Mouse (Mus musculus): ENCODE data around the gene Galm.
A peak's percentile ranks its signal among the peaks of the same experiment; 100 is the strongest.
"Not testable (repeated sequence)": the region's sequence is repeated elsewhere in the genome, so short reads cannot be mapped to it uniquely, and the experiment has no call there.

Galm gene

DNA sequence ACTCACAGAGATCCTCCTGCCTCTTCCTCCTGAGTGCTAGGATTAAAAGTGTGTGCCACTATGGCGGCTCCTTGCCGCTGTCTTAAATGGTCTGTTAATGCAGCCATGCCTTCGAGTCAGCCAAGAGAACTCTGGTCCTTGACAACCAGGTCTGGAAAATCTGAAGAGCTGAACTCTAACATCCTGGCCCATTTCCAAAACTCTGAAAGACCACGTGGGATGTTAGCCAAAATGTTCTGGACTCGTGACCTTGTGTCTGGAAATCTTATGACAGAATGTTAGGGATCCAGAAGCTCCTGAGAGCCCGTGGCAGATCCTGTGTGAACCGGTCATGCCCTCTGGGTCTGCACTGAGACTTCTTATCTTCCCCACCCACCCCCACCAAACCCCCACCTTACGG lies 36.7 kb downstream of the Galm start:
- no peak for DNase-seq (ENCODE audit: extremely low spot score, low spot score)

DNA sequence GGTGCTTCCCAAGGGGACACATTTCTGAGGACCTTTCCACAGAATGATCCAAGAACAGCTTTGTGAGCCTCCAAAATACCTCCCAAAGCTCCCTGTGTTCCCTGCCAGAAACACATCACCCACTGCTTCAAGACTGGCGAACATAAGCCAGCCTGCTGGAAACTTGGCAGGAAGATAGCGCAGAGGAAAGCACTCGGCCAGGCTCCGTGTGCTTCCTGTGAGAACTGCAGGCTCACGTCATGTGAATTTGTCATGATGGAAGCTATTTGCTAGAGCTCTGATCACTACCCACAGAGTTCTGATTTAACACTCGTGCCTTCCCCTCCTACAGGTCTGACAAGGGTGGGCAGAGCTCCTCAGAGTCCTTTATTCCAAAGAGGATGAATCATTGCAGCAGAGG lies 38.5 kb downstream of the Galm start:
- DNase-seq (ENCODE audit: extremely low spot score, low spot score) = no peak

DNA sequence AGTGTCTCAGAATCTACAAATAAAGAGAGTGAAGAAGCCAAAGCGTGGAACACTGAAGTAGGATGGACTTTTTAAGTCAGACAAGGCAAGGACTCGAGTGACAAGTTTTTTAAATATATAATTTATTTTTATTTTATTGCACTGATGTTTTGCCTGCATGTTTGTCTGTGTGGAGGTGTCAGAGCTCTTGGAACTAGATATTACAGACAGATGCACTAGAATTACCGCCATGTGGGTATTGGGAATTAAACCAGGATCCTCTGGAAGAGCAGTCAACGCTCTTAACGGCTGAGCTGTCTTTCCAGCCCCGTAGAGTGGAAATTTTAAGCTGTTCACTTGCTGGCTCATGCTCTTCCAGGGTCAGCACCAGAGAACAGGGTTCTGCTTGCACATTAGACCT lies 39.1 kb downstream of the Galm start:
- DNase-seq (ENCODE audit: extremely low spot score, low spot score) = no peak

DNA sequence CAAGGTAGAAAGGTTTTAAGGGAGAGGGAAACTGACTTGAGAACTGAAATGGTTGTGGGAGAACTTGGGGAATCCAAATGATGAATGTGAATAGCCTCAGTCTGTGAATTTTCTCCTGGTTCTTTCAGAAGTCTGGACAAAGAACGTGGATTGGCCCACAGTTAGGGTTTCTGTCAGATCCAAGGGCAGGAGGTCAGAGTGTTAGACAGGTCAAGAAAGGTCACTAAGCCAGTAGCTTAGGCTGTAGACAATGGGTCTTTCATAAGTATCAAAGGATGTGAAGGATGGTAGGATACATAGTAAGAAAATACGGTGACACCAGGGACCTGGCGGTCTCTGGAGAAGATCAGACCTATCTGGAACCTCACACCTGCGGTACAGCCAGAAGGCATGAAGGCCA lies 40.2 kb downstream of the Galm start:
- no peak for DNase-seq (ENCODE audit: extremely low spot score, low spot score)

DNA sequence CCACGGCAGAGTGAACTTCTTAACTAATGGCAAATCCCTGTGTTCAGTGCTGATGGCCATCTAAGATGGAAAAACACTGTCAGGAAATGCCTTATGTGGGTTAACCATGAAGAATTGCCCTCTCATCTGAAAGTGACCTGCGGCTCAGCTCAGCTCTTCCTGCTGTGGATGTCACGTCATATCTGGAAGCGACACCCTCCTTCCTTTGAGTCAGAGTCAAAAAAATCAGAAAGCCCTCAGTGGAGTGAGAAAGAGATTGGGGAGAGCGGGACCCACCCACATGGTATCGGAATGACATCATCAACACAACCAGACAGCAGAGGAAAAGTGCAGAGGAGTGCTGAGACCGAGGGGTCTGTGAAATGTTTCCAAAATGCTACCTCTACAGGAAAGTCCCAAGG lies 40.6 kb downstream of the Galm start:
- DNase-seq (ENCODE audit: extremely low spot score, low spot score) = no peak

DNA sequence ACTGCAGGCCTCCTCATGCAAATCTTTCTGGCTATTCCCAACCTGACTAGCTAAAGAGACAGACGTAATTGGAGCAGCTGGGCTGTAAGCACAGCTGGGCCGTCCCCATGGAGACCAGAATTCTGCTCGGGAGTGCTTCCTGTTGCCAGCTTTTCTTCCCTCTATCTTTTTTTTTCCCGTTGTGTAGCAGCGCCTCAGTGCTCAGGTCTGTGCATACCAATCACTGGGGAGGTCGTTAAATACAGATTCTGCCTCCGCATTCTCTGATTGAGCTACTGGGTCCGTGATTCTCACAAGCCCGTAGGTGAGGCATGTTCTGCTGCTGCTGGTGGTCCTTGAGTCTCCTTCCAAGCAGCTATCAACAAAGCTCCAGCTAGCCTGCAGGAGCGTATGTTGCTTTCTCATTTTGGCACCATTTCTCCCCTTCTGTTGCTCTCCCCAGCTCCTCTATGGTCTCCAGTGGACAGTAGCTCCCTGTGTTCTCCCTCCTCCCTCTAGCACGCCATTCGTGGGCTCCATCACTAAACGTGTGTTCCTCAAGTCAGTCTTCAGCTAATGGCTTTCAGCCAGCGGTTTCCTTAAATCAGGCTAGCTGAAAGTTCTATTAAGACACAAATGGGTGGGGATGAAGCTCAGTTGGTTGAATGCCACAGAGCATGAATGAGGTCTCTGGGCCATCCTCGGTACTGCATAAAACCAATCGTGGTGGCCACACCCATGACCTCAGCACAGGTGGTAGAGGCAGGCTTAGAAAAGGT lies 41.3 kb downstream of the Galm start:
- DNase-seq (ENCODE audit: extremely low spot score, low spot score) = peak; percentile 48

DNA sequence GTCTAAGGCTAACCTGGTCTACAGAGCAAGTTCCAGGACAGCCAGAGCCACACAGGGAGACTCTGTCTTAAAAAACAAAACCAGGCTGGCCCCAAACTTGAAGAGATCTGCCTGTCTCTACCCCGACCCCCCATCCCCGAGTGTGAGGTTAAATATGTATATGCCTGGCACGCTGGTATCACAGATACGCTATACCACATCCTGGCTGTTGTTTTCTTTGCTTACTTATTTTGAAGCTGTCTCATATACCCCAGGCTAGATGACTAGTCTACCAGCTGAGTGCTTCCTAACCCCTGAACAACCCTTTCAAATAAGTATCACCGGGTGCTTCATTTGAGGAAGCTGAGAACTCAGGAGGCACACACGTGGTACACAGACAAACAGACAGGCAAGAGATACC lies 42.5 kb downstream of the Galm start:
- DNase-seq (ENCODE audit: extremely low spot score, low spot score) = no peak

DNA sequence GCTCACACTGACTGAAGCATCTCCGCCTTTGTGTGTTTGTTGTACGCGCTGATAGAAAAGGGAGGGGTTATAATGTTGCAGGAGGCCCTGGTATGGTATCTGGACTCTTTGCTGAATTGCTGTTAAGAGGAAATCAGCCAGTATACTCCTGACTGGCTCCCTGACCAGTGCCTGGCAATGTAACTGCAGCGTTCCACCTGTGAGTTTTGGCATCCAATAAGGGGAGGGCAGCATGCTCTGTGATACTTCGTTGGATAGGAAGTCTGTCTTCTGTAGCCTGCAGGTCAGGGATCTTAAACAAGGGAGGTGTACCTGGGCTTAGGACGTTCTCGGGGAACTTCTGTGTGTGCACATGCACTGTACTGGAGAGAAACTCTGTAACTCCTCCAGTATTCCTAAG lies 43.7 kb downstream of the Galm start:
- no peak for DNase-seq (ENCODE audit: extremely low spot score, low spot score)

DNA sequence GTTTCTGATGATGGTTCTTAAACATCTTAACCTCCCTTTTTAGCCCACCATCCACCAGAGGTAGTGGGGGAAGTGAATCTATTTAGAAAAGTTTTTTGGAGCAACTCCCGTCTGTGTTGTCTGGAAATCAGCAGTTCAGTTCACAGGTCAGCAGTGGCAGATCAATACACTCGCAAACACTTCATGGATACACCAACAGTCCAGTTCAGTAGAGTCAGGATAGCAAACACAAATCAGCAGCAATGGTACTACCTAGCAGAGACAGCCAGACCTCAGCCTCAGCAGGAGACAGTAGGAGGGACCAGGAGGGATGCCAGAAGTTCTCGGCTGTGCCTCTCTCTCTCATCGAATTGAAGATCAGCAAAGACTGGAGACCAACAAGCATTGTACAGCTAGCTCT lies 44.7 kb downstream of the Galm start:
- DNase-seq (ENCODE audit: extremely low spot score, low spot score) = no peak

DNA sequence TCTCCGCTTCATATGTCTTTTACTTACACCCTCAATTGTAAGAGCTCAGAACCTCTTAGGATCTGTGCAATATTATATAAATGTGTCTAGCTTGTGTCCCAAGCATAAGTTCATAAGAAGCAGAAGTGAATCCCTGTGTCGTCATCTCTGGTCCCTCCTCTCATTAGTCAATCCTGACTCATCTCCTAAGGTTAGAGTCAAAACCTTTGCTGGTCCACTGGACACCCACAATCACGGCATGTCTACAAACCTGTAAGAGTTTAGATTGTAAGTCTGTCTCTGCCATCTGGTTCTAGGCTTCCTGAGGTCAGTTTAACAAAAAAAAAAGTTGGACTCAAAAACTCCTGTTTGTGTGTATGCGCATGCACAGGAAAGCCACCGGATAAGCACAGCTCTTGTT lies 45.5 kb downstream of the Galm start:
- DNase-seq (ENCODE audit: extremely low spot score, low spot score) = no peak

DNA sequence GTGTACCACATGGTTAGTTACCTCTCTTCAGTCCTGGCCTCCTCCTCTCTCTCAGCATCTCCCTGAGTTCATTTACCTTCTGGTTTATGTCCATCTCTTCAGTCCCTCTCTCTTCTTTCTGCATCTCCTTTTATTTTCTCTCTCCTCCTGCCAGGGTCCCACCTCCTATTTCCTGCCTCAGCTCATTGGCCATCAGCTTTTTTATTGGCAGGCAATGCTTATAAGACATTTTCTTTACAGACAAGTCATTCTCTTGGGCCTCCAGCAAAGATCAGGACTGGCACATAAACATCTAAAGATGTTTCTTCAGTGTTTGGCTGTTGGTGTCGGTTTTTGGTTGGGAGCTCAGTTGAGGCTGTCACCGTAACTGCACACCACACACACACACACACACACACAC lies 46.4 kb downstream of the Galm start:
- DNase-seq (ENCODE audit: extremely low spot score, low spot score) = no peak

DNA sequence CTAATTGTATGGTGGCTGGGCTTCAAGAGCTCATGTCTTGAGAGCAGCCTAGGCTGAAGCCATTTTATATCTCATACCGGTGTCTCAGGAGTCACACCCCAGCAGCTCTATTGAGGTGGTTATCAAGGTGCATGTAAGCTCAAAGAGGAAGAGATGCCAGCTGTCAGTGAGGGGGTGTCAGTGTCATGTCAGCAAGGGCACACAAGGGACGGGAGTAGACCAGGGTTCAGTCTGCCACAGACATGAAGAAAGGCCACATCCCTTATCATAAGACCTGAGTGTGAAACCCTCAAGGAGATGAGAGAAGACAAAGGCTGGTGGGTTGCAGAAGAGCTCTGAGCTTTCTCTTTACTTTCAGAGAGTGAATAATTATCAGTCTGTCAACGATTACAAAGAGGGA lies 46.9 kb downstream of the Galm start:
- DNase-seq (ENCODE audit: extremely low spot score, low spot score) = no peak

DNA sequence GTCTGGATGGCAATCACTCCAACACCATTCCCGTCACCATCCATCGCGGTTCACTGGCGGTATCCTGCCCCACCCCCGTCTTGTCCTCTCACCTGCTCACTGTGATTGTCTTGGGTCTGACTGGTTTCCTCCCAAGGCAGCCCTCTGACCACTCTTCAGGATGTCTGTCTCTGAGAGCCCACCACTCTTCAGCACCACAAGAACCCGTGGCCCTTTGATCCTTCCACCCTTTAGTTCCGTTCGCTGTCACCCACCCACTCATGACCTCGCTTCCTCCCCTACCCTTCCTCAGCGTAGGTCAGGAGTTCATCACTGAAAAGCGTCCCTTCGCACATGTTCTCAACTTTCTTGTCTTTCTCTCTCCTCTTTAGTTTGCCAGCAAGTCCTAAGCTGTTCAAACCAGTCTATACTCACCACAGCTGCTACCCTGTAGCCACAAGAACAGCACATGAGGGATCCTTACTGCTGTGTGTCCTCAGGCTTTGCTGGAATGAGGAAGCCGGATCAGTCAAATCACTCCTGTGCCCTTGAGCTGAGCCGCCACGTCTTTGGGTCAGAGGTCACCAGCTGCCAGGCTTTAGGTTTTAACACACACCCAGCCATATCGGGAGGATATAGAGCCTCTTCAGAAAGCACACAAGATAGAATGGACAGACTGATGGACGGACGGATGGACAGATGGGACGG lies 47.6 kb downstream of the Galm start:
- DNase-seq (ENCODE audit: extremely low spot score, low spot score) = peak; percentile 22

DNA sequence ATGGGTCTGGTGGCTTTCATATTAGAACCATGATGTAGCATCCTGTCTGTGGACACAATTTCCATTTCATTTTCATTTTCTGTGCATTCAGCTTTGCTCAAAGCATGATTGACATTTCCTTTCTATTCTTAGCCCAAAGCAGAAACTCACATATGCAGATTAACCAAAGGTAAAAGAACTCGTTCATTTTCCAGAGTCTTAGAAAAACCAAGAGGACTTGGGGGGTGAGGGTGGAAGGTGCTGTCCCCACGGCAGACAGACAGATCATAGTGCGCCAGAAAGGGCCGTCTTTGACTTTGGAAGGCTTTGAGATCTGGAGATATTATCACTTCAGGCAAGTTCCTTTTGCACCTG lies 48.1 kb downstream of the Galm start:
- no peak for DNase-seq (ENCODE audit: extremely low spot score, low spot score)

DNA sequence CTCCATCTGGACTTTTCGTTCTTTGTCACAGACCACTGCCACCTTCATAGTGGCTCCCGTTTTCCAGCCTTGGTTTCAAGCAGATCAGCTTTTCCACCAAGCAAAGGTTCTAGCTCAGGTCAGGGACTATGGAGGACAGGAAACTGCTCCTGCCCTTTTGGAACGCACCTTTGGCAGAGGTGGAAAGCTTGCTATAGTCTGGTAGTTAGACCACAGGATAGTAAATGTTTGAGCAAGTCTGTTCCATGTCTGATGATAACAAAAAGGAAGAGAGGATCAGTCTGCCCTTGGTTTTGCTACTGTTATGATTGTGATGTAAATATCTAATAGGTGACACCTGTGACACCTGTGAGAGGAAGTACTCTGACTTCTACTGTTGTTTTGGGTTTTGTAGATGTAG lies 48.7 kb downstream of the Galm start:
- DNase-seq (ENCODE audit: extremely low spot score, low spot score) = no peak

DNA sequence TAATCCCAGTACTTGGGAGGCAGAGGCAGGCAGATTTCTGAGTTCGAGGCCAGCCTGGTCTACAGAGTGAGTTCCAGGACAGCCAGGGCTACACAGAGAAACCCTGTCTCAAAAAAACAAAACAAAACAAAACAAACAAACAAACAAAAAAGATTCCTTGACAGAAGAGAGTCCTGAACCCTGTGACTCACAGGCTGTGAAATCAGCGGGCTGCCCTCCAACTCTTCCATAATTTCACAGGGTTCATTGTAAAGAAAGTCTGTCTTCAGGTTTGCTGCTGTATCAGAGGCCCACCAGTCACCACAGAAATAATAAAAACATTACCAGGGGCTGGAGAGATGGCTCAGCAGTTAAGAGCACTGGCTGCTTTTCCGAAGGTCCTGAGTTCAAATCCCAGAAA lies 51.6 kb downstream of the Galm start:
- DNase-seq (ENCODE audit: extremely low spot score, low spot score) = not testable (repeated sequence)

DNA sequence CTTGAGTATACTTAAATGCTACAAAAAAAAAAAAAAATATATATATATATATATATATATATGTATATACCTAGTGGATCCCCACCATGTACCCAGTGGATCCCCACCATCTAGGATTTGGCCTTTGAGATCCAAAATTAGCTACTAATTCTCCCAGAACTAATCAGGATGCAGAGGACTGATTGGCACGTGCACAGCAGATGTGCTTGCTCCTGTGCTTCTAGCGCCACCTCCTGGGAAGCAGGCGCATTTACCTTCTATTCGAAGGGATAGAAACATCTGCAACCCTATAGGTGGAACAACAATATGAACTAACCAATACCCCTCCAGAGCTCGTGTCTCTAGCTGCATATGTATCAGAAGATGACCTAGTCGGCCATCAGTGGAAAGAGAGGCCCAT lies 52.7 kb downstream of the Galm start:
- DNase-seq (ENCODE audit: extremely low spot score, low spot score) = peak; percentile 69

DNA sequence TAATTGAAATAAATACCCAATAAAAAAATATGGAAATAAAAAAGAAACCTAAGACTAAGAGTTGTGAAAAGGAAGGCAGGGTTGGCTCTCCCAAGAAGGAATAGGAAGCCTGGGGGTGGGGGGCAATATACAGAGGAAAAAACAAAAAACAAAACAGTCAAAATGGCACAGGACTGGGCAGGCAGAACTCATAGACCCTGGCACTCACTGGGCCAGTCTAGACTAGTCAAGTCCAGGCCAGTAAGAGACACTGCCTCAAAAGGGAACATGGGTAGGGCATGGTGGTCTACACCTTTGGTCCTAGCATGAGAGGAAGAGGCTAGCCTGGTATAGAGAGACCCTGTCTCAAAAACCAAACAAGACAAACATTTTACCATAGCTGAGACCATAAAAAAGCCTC lies 53.2 kb downstream of the Galm start:
- DNase-seq (ENCODE audit: extremely low spot score, low spot score) = no peak

DNA sequence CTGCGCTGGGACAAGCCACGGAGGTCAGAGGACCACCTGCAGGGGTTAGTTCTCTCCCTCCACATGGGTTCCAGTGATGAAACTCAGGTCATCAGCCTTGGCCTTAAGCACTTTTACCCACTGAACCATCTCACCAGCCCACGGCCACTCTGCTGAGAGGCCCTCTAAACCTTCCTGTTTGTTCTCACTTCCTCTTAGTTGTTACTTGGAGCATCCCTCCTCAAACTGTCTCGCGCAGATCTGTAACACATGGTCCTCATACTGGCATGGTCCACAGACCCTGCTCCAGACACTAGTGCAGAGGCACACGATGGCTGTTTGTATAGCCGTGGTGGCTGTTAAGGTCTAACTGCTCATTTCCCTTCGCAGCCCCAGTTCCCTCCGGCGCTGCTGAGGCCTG lies 56.3 kb downstream of the Galm start:
- no peak for DNase-seq (ENCODE audit: extremely low spot score, low spot score)

DNA sequence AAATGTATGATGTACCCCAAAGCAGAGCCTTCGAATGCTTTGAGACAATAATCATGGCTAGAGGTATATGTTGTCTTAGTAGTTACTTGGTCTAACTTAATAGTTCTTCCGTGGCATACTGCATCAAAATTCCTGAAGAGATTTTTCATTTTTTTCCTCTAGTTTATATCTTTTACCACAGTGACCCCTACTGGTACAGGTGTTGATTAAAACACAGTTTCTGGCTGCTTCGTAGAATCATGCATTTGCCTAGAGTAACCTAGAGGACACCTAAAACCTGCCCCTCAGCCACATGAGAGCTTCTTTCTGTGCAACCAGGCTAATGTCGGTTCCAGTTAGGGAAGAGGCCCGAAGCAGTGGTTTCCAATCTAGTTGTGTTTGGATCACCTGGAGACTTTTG lies 65.8 kb downstream of the Galm start:
- no peak for DNase-seq (ENCODE audit: extremely low spot score, low spot score)

DNA sequence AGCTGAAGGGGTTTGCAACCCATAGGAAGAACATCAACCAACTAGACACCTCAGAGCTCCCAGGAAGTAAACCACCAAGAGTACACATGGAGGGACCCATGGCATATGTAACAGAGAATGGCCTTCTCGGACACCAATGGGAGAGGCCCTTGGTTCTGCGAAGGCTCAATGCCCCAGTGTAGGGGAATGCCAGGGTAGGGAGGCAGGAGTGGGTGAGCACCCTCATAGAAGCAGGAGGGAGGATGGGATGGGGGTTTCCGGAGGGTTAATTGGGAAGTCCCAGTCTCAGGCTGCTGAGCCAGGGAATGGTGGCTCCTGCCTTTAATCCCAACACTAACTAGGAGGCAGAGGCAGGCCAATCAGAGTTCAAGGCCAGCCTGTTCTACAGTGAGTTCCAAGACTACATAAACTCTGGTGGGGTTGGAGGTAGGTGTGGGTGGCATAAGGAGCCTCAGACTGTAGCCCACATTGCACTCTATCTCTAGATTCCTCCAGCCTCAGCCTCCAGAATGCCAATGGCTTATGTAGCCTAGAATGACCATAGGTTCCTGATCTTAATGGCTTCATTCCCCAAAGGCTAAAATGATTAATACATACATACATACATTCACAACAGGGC lies 72.0 kb downstream of the Galm start:
- no peak for DNase-seq (ENCODE audit: extremely low spot score, low spot score)

DNA sequence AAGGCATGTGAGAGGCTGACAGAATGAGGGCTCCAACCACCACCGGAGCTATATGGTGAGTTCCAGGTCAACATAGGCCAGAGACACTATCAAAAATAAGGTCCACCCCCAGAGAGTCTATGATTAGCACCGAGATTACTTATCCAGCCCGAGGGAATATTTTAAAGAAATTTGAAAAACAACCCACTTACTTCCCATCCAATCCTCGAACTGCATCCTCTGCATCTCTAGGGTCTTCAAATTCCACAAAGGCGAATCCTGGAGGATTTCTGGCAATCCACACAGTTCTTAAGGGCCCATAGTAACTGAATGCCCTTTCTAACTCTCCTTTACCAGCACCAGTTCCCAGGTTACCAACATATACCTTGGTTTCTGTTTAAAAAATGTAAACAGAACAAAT lies 78.4 kb downstream of the Galm start:
- DNase-seq (ENCODE audit: extremely low spot score, low spot score) = no peak

DNA sequence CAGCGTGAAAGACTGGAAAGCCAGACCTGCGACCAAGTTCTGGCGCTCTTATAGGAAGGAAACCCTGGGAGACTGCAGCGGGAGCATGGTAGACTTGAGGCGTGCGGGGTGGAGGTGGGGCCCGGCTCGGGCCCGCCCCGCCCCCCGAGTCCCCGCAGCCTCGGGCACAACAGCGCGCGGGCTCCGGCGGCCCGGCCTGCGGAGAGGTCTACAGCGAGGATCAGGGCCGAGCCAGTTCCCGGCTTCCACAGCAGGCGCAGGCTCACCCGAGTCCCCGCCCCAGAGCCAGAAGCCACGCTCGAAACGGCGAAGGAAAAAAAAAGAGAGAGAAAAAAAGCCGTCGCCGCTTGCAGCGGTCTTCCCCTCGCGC lies 79.0 kb downstream of the Galm start:
- DNase-seq (ENCODE audit: extremely low spot score, low spot score) = peak; percentile 61
